Mouse (Mus musculus): ENCODE results near the gene Ephx1. TPM values are rescaled to one million over a fixed set of nuclear protein-coding genes. Genes with fewer than 3 reads are reported as not detected.
"Not testable (repeated sequence)": the region's sequence is repeated elsewhere in the genome, so short reads cannot be mapped to it uniquely, and the experiment has no call there.

The Ephx1 gene
- total RNA-seq (2021): 10 to 100 TPM; 32.2 to 33.3 TPM
- long read RNA-seq, transcript Ephx1-201 (9 exons, 1,741 nt): major isoform, 18 of 20 reads
- long read RNA-seq, partial matches to known transcripts: 1 of 20 reads
- long read RNA-seq, other reads (novel, unspliced or antisense): 0 of 20 reads

DNA sequence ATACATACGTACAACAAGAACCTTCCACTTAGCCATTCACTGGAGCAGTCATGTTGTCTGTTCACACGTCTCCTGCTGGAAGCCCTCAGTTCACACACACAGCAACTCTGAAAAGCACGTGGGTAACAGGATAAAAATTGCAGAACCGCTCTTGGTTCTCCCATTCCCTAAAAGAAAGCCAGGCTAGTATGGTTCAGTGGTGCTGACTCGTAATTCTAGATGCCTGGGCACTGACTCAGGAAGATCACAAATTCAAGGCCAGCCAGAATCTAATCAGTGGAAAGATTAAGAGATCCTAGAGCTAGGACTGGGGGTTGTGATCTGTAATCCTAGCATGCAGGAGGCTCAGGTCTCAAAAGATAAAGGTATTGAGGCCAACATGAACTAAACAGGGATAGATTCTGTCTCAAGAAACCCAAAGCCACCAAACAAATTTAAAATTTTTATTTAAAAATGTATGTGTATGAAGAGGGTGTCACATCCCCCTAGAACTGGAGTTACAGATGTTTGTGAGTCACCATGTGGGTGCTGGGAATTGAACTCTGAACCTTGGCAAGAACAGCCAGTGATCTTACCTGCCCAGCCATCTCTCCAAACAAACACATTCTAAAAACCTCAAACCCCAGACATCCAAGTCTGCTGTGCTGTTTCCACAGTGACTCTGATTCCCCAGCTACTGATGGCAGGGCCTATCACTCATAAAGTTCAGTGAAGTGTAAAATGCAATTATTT, at the start of gene Ephx1:
TSS of gene Ephx1 (minus strand) at position 149 of the 732 bp plus-strand sequence.
- no peak for DNase-seq (ENCODE audit: low spot score in 2 of 2)

DNA sequence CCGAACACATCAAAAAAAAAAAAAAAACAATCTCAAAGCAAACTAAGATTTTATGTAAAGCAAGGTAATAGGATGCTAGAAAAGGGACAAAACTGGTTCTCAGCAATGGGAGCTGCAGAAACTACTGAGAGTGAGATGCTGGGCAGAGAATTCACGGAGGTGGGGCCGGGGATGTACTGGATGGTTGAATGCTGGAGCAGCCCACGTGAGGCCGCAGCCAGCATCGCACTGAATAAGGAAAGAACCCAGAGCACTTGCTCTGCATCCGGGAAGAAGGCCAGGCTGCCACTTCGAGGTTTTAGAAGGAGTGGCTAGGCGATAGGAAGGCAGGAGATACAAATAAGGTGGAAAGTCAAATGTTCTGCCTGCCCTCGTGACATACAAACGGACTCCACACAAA, 49.0 kb upstream of the Ephx1 start:
- DNase-seq (ENCODE audit: low spot score in 2 of 2): peak in 1 of 2 experiments; percentile 19

DNA sequence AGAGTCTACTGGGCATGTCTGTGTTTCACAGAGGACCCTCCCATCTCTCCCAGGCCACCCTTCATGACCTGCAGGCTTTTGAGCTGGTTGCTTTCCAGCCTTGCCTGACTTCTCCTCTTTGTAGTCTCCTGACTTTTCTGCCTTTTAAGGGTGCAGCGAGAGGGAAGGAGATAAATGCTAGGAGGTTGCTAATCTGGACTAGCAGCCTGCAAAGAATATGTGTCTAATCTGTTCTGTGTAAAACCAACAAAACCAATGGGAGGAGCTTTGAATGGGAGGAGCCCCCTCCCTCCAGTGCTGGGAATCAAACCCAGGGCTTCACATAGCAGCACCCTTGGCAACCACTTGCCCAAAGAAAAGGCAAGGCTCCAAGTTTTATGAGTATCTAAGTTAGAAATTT, 47.6 kb upstream of the Ephx1 start:
- no peak for DNase-seq (ENCODE audit: low spot score in 2 of 2)

DNA sequence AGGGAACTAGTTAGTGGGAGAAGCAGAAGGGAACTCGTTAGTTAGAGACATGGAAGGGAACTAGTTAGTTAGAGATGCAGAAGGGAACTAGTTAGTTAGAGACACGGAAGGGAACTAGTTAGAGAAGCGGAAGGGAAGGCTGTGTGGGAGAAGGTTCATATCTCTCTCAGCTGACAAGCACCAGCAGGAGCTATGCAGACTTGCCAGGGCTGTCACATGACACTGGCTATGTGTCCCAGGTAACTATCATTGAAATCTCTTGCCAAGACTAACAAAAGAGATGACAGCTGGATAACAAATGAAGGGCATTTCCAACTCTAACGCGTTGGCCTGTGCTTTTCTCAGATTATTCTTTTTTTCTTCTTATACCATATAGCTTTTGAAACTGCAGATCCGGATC, 43.9 kb upstream of the Ephx1 start:
- DNase-seq (ENCODE audit: low spot score in 2 of 2): no peak

DNA sequence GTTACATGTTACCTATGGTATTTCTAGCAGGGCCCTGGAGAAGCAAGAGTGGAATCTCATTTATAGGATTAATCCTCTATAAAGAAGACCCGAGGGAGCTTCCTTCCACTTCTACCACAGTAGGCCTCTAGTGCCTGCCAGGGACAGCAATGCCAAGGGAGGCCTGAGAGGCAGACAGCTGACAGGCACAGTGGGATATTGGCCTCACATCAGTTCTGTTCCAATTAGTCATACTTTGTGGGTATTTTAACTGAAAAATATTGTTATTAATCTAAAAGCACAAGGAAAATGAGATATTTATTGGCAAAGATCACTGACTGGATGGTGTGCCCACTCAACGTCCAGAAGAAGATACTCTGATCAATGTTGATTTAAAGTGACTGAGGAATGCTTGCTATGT, 43.3 kb upstream of the Ephx1 start:
- no peak for DNase-seq (ENCODE audit: low spot score in 2 of 2)

DNA sequence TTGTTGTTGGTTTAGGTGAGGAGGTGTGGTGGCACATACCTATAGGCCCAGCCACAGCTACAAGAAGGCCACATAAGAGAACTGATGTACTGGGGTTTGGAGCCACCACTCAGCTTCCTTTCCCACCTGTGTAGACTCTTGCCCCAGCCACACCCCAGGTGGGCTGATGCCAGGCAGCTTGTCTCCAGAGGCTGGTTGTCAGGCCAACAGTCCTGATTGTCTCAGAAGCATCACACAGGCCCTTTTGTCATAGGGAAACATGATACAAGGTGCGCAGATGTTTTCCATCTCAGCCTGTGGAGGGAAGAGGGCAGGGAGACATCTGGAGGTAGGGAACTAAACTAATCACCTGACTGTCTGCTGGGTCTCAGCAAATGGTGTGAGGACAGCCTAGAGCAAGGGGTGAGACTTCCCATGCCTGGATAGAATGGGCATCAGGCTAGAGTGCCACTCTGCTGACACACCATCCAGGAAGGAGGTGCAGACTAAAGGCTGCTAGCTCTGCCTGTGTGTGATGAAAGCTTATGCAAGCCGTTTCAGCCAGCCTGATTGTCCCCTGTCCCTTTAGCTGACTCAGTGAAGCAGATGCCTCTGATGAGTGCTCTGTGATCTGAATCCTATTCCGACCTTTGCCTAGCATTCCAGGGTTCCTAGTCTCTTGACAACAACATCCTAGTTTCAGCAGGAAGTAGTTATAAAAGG, 41.2 kb upstream of the Ephx1 start:
- DNase-seq (ENCODE audit: low spot score in 2 of 2): no peak

DNA sequence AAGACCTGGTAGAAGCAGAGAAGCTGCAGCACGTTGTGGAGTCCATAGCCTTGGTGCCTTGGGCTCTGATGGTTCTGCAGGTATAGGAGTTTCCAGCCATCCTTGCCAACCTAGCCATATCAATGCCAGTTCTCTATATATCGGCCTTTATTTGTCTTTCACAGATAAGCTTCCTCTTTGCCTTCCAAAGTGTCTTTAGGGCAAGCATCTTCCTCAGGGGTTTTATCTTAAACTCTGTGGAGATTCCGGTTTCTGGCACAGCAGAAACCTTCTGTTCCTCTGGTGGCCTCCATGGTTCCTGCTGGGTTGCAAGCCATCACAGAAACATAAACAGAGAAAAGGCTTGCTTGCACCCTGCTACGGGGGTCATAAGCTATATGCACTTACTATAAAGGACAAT, 32.2 kb upstream of the Ephx1 start:
- no peak for DNase-seq (ENCODE audit: low spot score in 2 of 2)

DNA sequence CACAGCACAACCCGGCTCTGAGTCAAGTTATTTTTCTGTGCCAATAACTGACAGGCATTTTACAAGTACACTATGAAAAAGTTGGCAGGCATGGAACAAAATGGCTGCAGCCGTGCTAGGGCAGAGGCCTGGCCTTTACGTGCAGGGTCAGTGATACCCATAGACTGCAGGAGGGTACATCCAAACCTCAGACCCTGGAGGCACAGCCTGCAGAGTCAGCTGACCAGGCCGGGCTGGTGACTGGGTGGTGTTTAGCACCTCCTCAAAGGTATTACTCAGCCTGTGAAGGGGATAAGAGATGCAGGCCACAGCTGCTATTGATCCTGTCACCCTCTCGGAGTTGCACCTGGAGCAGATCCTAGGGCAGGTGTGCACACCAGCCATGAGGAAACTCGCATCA, 30.2 kb upstream of the Ephx1 start, which contains the start of gene 9130409I23Rik:
TSS of gene 9130409I23Rik (plus strand) at position 301 of the 400 bp plus-strand sequence.
- no peak for DNase-seq (ENCODE audit: low spot score in 2 of 2)

DNA sequence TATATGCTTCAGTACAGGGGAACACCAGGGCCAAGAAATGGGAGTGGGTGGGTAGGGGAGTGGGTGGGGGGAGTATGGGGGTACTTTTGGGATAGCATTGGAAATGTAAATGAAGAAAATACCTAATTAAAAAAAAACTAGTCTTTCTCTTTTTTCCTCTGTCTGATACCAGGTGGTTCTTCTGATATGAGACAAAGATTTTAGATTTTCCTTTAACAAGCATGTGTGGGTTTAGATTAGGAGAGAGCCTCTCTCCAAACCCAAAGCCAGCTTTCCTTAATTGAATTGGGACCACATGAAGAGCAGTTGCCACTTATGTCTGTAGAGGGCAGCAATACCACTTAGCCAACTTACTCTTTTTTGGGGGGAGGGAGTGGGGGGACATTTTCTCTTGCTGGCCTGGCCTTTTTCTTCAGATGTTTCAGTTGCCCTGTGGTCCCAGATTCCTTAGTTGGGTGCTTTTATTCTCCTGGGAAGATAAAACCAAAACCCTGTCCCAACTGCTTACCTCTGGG, 28.7 kb upstream of the Ephx1 start:
- DNase-seq (ENCODE audit: low spot score in 2 of 2): no peak

DNA sequence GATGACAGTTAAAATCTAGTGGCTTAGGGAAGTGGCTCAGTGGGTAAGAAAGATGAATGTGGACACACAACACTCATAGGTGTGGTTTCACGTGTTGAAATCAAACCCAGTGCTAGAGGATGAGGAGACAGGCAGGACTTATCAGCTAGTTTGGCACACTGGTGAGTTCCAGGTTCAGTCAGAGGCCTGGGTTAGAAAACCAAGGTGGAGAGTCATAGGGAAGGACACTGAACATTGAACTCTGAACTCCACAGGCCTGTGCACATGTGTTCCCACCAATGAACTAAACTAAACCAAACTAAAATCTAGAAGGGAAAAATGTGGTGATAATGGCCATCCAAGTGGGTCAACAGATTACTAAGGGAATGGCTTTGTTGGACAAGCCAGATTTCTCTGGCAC, 26.8 kb upstream of the Ephx1 start:
- no peak for DNase-seq (ENCODE audit: low spot score in 2 of 2)

DNA sequence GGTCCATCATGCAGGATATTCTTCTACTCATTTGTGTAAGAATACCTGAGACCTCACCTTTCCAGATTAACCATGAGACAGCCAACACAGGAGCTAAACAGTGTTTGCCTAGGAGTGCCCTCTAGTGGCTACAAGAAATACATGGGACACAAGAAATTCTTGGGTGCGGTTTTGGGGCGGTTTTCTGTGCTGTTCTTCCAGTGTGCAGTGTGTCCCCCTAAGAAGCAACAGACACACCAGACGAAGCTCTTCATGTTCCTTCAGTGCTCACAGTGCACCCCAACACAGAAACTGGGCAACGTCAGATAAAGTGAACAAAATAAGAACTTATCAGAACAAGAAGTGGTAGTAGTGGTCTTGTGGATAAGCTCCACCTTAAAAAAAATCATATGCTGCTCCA, 18.9 kb upstream of the Ephx1 start:
- peak in 1 of 2 experiments; percentile 23 for DNase-seq (ENCODE audit: low spot score in 2 of 2)

DNA sequence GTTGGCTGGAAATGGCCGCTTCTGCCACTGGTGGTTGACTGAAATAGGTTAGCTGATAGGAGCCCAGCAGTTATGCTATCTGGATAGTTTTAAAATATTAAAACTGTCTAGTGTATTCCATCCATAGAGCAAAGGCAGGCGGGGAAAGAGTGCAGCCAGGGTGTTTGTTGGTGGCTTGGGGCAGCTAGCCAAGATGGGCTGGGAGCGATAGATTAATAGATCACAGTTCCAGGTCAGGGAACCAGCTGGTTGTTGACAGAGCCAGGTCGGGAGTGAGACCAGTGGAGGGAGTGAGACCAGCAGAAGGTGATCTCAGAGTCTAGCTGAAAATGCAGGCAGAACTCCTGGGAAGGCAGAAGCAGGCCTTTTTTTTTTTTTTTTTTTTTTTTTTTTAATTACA, 16.9 kb upstream of the Ephx1 start:
- DNase-seq (ENCODE audit: low spot score in 2 of 2): no peak

DNA sequence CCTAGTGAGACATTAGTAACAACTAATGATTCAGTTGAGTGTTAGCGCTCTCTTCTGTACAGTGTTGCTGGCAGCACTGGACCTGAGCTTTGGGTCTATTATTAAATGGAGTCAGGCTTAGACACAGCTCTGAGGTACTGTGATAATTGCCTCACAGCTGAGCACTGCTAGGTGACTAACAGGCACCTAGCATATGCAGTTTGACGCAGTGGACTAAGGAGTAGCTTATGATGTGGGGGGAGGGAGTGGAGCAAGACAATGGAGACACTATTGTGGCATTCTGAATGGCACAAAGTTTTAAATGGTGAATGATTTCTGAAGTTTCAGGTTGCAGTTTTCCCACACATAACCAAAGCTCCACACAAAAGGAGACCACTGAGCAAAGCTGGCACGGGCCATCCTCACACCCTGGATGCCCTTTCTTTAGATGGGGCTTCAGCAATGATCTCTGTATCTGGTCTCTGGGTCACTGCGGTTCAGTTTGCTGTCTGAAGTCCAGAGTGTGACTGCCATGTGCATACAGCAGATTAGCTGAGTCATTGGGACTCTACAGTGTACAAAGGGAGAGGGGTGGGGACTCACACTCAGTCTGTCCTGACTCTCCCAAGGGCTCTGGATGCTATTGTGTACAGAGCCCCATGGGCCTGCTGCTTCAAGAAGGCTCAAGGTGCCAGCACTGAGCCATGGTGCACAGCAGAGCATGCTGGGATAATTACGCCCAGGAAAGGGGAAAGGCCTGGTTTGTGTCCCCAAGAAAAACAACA, 14.5 kb upstream of the Ephx1 start:
- DNase-seq (ENCODE audit: low spot score in 2 of 2): not testable (repeated sequence)

DNA sequence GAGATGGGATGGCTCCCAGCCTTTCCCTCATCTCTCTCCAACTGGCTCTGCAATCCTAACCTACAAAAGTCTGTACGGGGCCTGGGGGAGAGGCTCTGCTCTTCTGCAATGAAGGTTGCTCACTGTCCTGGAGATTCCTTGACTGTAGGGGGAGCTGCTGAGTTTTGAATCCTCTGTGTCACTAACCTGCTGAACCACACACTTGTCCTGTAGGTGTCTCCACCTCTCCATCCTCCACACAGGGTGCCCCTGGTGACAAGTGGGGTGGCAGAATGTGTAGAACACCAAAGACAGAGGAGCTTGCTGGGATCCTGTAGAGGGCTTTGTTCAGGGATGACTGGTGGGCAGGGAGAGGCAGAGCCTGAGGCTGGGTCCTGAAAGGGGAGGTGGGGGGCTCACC, 1.6 kb upstream of the Ephx1 start:
- DNase-seq (ENCODE audit: low spot score in 2 of 2): peak; percentile 19 to 76

DNA sequence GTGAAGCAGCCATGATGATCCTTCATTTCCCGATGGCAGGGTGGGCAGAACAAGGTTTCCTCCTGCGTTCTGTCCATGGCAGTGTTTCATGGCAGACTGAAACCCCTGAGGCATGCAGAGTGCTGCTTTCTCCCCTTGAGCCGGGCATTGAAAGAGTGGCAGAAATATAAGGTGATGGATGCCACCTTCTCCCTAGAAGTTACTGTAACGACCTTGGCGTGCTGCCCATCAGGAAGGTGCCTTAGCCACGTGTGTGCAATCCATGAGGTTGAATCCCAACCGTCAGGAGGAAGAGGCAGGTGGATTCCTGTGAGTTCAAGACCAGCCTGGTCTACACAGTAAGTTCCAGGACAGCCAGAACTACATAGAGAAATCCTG, 773 bp upstream of the Ephx1 start:
- no peak for DNase-seq (ENCODE audit: low spot score in 2 of 2)

DNA sequence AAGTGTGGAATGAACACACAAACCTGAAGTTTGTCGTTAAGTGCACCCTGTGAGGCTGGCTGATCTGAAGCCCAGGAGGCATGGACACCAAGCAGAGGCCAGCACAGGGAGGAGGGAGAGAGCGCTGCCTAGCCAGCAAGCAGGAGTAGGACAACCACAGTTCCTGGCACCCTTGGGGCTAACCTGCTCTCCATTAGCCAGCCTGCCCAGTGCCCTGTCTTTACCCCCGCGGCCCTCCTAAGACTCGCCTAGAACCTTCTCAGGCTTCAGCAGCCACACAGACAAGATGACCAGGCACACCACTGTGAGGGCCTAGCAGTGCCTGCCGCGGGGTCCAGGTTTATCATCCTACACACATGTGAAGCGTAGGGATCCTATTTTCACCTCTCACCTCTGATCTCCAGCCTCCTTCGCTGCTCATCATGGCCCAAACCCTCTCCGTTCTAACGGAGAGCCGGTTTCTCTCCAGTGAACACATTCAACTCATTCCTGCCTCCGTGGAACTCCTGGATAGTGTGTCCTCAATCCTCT, 2.7 kb downstream of the Ephx1 start:
- DNase-seq (ENCODE audit: low spot score in 2 of 2): no peak

DNA sequence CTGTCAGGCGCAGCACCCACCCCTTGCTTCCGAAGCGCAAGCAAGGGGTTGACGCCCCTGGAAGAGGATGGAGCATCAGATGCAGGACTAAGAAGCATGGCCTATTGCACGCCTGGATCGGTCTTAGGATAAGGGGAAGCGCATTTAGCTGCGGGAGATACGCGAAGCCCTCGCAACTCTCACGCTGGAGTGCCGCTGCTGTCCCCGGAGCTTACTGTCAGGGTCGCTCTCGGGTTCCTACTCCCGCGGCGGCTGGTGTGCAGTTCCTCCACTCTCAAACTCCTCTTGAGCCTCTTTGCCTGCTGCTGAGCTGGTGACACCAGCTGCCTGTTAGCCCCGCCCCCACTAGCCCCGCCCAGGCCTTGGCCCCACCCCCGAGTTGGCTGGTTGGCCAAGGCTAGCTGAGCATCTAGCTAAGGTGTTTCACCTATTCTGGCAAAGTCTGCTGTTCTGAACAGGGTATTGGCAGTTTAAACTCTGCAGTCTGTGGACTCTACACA, 3.4 kb downstream of the Ephx1 start:
- DNase-seq (ENCODE audit: low spot score in 2 of 2): peak; percentile 41 to 79

DNA sequence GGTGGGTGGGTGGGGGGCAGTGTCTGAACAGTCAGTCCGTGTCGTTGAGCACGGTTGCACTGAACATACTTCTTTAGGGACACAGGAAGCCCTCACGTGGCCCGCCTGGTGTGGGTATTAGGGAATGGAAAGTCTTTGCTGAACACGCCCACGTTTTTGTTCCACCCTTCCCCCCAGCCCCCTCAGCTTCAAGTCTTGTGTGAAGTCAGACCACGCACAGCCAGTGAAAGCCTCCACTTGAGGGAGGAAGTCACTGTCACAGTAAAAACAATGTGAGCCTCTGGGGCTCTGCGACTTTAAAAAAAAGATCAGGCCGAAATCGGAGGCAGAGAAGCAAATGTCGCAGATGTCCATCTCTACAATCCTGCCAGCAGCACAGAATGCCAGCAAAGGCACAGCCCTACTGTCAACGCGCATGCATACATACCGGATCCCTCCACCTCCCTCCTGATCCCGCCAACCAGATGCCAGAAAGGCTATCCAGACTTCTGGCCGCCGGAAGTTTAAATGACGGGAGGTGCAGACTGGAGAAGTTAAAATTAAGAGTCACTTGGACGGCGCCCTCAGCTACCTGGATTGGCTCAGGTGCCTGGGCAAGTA, 4.1 kb downstream of the Ephx1 start:
- DNase-seq (ENCODE audit: low spot score in 2 of 2): peak; percentile 35 to 75

DNA sequence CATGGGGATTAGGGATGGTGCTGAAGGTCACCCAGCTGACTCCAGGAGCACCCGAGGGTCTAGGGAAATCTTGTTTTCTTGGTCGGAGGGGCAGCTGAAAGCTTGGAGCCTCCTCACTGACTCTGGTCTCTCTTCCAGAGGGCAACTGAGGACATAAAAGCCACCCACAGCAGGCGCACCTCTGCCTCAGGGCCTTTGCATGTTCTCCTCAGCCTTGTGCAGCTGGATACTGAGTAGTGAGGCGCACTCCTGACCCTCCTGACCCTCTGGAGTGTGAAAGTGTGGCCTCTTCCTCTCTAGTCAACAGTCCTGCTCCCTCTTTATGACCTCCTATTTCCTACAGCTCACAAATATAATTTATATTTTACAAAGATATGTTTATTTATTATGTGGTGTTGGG, 4.7 kb downstream of the Ephx1 start:
- no peak for DNase-seq (ENCODE audit: low spot score in 2 of 2)

DNA sequence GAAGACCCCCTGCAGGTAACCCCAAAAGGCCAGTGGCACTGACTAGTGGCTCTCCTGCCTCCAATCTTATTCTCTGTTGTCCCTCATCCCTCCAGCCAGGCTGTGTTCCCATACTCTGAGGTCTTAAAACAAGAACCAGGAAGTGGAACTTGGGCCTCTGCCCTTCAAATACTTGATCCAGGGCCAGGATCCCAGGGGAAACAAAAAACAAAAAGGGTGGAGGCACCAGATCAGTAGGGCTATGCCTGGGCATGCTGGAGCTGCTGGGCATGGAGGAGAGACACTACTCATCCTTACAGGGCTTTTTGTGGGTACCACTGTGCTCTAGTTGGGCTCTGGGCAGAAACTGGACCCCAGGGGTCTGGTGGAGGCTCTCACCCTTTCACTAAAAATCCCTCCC, 5.1 kb downstream of the Ephx1 start:
- peak in 1 of 2 experiments; percentile 30 for DNase-seq (ENCODE audit: low spot score in 2 of 2)
